Mouse (Mus musculus) liver, embryonic 14.5 days (tissue): ENCODE measurements around the gene Gm49661. TPM values are rescaled to one million over a fixed set of nuclear protein-coding genes. Genes with fewer than 3 reads are reported as not detected.
A peak's percentile ranks its signal among the peaks of the same experiment; 100 is the strongest.

Experiments used
- ATAC-seq: fragments of 200-750 bp; cut with Nextera tagmentation; 2 replicates; pipeline ENCODE4 v1.8.0; 2017; ENCODE audit warnings: moderate number of reproducible peaks, mild to moderate bottlenecking, moderate library complexity; ENCODE audit not compliant: insufficient read depth
- DNase-seq, 3 experiments: peaks; one replicate each; pipeline ENCODE4 v3.0.0-alpha.2; 2012 to 2013; ENCODE audit warnings: low read depth in 3 of 3, low spot score in 3 of 3
- H3K27ac ChIP-seq: fragments of 300-500 bp; sonication (generic); 2 replicates; pipeline ENCODE4 v1.5.1; 2014; ENCODE audit warnings: moderate library complexity, mild to moderate bottlenecking, control low read depth, inconsistent platforms
- H3K27me3 ChIP-seq: fragments of 300-500 bp; sonication (generic); 2 replicates; pipeline ENCODE4 v1.6.1; 2014; ENCODE audit warnings: mild to moderate bottlenecking, low read length, moderate library complexity; ENCODE audit not compliant: control insufficient read depth, insufficient read depth
- H3K36me3 ChIP-seq: fragments of 300-500 bp; sonication (generic); replicated peaks from 2 replicates; pipeline ENCODE4 v1.6.1; 2014; ENCODE audit warnings: low read depth; ENCODE audit not compliant: control insufficient read depth, insufficient read depth
- H3K4me1 ChIP-seq, 2 experiments: fragments of 200-500 bp in 1 of 2; fragments of 300-500 bp in 1 of 2; sonication (generic) in 1 of 2; replicated peaks; 2 replicates each; pipeline ENCODE4 v1.6.1; 2012 to 2014; ENCODE audit warnings: antibody characterized with exemption in 1 of 2, inconsistent platforms in 1 of 2, low read length in 1 of 2; ENCODE audit not compliant: control insufficient read depth in 2 of 2, insufficient read depth in 2 of 2
- H3K4me2 ChIP-seq: fragments of 300-500 bp; sonication (generic); 2 replicates; pipeline ENCODE4 v1.6.1; 2014; ENCODE audit warnings: low read depth, mild to moderate bottlenecking, control low read depth, moderate library complexity
- H3K4me3 ChIP-seq, 2 experiments: fragments of 200-500 bp in 1 of 2; fragments of 300-500 bp in 1 of 2; sonication (generic) in 1 of 2; 2 replicates each; pipeline ENCODE4 v1.5.1; 2012 to 2014; ENCODE audit warnings: low read depth in 2 of 2, low read length in 2 of 2, mild to moderate bottlenecking in 2 of 2, control low read depth in 1 of 2, inconsistent platforms in 1 of 2, moderate library complexity in 1 of 2; ENCODE audit not compliant: insufficient read depth in 1 of 2
- H3K9ac ChIP-seq: fragments of 300-500 bp; sonication (generic); replicated peaks from 2 replicates; pipeline ENCODE4 v1.6.1; 2014; ENCODE audit warnings: mild to moderate bottlenecking, control low read depth, moderate library complexity
- H3K9me3 ChIP-seq: fragments of 300-500 bp; sonication (generic); 2 replicates; pipeline ENCODE4 v1.6.1; 2016; ENCODE audit warnings: low read length, mixed read lengths; ENCODE audit not compliant: control insufficient read depth
- CTCF ChIP-seq: IDR thresholded peaks from 2 replicates; pipeline ENCODE4 v1.5.1; 2016; ENCODE audit warnings: antibody characterized with exemption, low read depth, control low read depth
- EP300 ChIP-seq: IDR thresholded peaks from 2 replicates; pipeline ENCODE4 v1.6.1; 2016; ENCODE audit warnings: antibody characterized with exemption, low read depth
- WGBS: fragments of 180-500 bp; shearing (Covaris S2); extraction: QIAGEN DNeasy Blood & Tissue Kit; methylation state at CpG from one replicate; pipeline ENCODE4 v1.1.7; 2014; ENCODE audit not compliant: insufficient replicate concordance; 5-methylcytosine and 5-hydroxymethylcytosine counted together
- polyA plus RNA-seq, 2 experiments: library from polyadenylated mRNA; depleted of rRNA in 1 of 2; stranded (reverse) in 1 of 2; unstranded in 1 of 2; fragments of >200 nt; fragmentation: Nextera tagmentation in 1 of 2; extraction: Ambion mirVana in 1 of 2; gene quantifications; 2 replicates each; pipeline versions ENCODE4 v1.2.1 to v1.2.3; 2012 to 2014

Gm49661 gene
- polyA plus RNA-seq, 2 experiments, result not detected

- Histone ChIP-seq H3K9ac (no peak overlapping the region), H3K4me2 (peak overlapping the region; percentile 16), H3K4me3 (peak overlapping the region in 1 of 2 experiments; percentile 1; a peak in 2 of 4 replicates), H3K36me3 (no peaks in the 10 kb centered on the region), H3K27ac (no peak overlapping the region), H3K4me1 (peaks cover 2 to 8% of the 10 kb centered on the region in 2 experiments; a peak in 3 of 4 replicates), H3K9me3 (no peaks in the 10 kb centered on the region), H3K27me3 (peaks cover 69% of the 10 kb centered on the region)
- ATAC-seq (no peak), DNase-seq (no peak)
- TF ChIP-seq CTCF (no peak), EP300 (no peak)
- WGBS, result 2% methylated on average over 59 of the region's 67 CpGs
Measured at GRCm38 (mm10) chr8:84945633-84946527, 23.4 kb downstream of the Gm49661 start.

- H3K9me3 ChIP-seq, result no peaks in the 10 kb centered on the region
- H3K36me3 ChIP-seq, result no peaks in the 10 kb centered on the region
- no peak overlapping the region for H3K9ac ChIP-seq
- peaks cover 66% of the 10 kb centered on the region for H3K27me3 ChIP-seq
- DNase-seq, result no peak
- H3K4me3 ChIP-seq, result no peak overlapping the region
- no peak for ATAC-seq
- peaks cover 2 to 8% of the 10 kb centered on the region in 2 experiments; a peak in 3 of 4 replicates for H3K4me1 ChIP-seq
- H3K4me2 ChIP-seq, result no peak overlapping the region
- no peak overlapping the region for H3K27ac ChIP-seq
- 10% methylated on average over 11 of the region's 11 CpGs for WGBS
- TF ChIP-seq CTCF (no peak), EP300 (no peak)
Measured at GRCm38 (mm10) chr8:84945235-84945632, 24.0 kb downstream of the Gm49661 start.

GRCm38 (mm10) chr8:84944478-84945160 lies 24.6 kb downstream of the Gm49661 start:
- Histone ChIP-seq H3K27ac (no peak overlapping the region), H3K4me1 (peaks cover 2 to 8% of the 10 kb centered on the region in 2 experiments; a peak in 3 of 4 replicates), H3K4me2 (peak overlapping the region; percentile 43), H3K27me3 (peaks cover 64% of the 10 kb centered on the region), H3K9ac (no peak overlapping the region), H3K4me3 (no peak overlapping the region), H3K36me3 (no peaks in the 10 kb centered on the region), H3K9me3 (no peaks in the 10 kb centered on the region)
- 5% methylated on average over 26 of the region's 26 CpGs for WGBS
- peak; percentile 84 for ATAC-seq
- no peak for TF ChIP-seq EP300
- no peak for TF ChIP-seq CTCF
- DNase-seq, result peak; percentile 61 to 75 (median 66)

- Histone ChIP-seq H3K27me3 (peaks cover 69% of the 10 kb centered on the region), H3K9me3 (no peaks in the 10 kb centered on the region), H3K9ac (no peak overlapping the region), H3K4me1 (peaks cover 2 to 8% of the 10 kb centered on the region in 2 experiments; a peak in 3 of 4 replicates), H3K27ac (no peak overlapping the region), H3K4me3 (no peak overlapping the region), H3K4me2 (no peak overlapping the region), H3K36me3 (no peaks in the 10 kb centered on the region)
- TF ChIP-seq EP300 (no peak), CTCF (no peak)
- DNase-seq (no peak), ATAC-seq (no peak)
- WGBS, result 15% methylated on average over 4 of the region's 4 CpGs
Measured at GRCm38 (mm10) chr8:84943699-84944098, 25.5 kb downstream of the Gm49661 start.
